Mouse (Mus musculus): ENCODE results near the gene Tas2r136. TPM values are rescaled to one million over a fixed set of nuclear protein-coding genes. Genes with fewer than 3 reads are reported as not detected.

Tas2r136 gene
- total RNA-seq (2015; ENCODE audit: low replicate concordance) = not detected in 2 replicates
- not detected in 2 replicates for total RNA-seq (2017; ENCODE audit: low replicate concordance)

- ATAC-seq (replicated peaks; ENCODE audit: low FRiP score, poor library complexity, severe bottlenecking) = no peak
These were observed at the start of gene Tas2r136 for GRCm38 (mm10) chr6:132778062-132778461. Tas2r136 (minus strand) TSS chr6:132778162.

- ATAC-seq (replicated peaks; ENCODE audit: low FRiP score, poor library complexity, severe bottlenecking) = no peak
These were observed 24.6 kb upstream of the Tas2r136 start, which contains the start of gene Tas2r117 for GRCm38 (mm10) chr6:132802518-132802917. Tas2r117 (plus strand) TSS chr6:132802818.

- ATAC-seq (replicated peaks; ENCODE audit: low FRiP score, poor library complexity, severe bottlenecking) = no peak
These were observed 17.4 kb upstream of the Tas2r136 start for GRCm38 (mm10) chr6:132795393-132795792.

- ATAC-seq (replicated peaks; ENCODE audit: low FRiP score, poor library complexity, severe bottlenecking) = no peak
These were observed 16.1 kb downstream of the Tas2r136 start, which contains the start of gene Tas2r102 for GRCm38 (mm10) chr6:132761831-132762230. Tas2r102 (plus strand) TSS chr6:132762131.

GRCm38 (mm10) chr6:132754430-132754829 is 23.5 kb downstream of the Tas2r136 start, which contains the start of gene Tas2r124:
Tas2r124 (plus strand) TSS chr6:132754730.
- no peak for ATAC-seq (replicated peaks; ENCODE audit: low FRiP score, poor library complexity, severe bottlenecking)

GRCm38 (mm10) chr6:132750206-132750605 is 27.8 kb downstream of the Tas2r136 start:
- no peak for ATAC-seq (replicated peaks; ENCODE audit: low FRiP score, poor library complexity, severe bottlenecking)

GRCm38 (mm10) chr6:132737935-132738334 is 40.0 kb downstream of the Tas2r136 start, which contains the start of gene Tas2r115:
Tas2r115 (minus strand) TSS chr6:132738035.
- no peak for ATAC-seq (replicated peaks; ENCODE audit: low FRiP score, poor library complexity, severe bottlenecking)

Other genes with a start within 250 kb of the Tas2r136 start
- gene Prh1, start 208.4 kb downstream of the Tas2r136 start, total RNA-seq (2015; ENCODE audit: low replicate concordance) = not detected in 2 replicates
- not detected in 2 replicates for gene Prh1, start 208.4 kb downstream of the Tas2r136 start, total RNA-seq (2017; ENCODE audit: low replicate concordance)
- gene Prp2, start 182.2 kb downstream of the Tas2r136 start, total RNA-seq (2015; ENCODE audit: low replicate concordance) = not detected in 2 replicates
- gene Prp2, start 182.2 kb downstream of the Tas2r136 start, total RNA-seq (2017; ENCODE audit: low replicate concordance) = not detected in 2 replicates
- gene A630073D07Rik, start 126.6 kb downstream of the Tas2r136 start, total RNA-seq (2015; ENCODE audit: low replicate concordance) = not detected in 2 replicates
- not detected in 2 replicates for gene A630073D07Rik, start 126.6 kb downstream of the Tas2r136 start, total RNA-seq (2017; ENCODE audit: low replicate concordance)
- not detected in 2 replicates for gene Tas2r120, start 121.2 kb downstream of the Tas2r136 start, total RNA-seq (2015; ENCODE audit: low replicate concordance)
- not detected in 2 replicates for gene Tas2r120, start 121.2 kb downstream of the Tas2r136 start, total RNA-seq (2017; ENCODE audit: low replicate concordance)
- gene Tas2r121, start 77.2 kb downstream of the Tas2r136 start, total RNA-seq (2015; ENCODE audit: low replicate concordance) = not detected in 2 replicates
- not detected in 2 replicates for gene Tas2r121, start 77.2 kb downstream of the Tas2r136 start, total RNA-seq (2017; ENCODE audit: low replicate concordance)
- gene Tas2r122, start 66.2 kb downstream of the Tas2r136 start, total RNA-seq (2015; ENCODE audit: low replicate concordance) = not detected in 2 replicates
- gene Tas2r122, start 66.2 kb downstream of the Tas2r136 start, total RNA-seq (2017; ENCODE audit: low replicate concordance) = not detected in 2 replicates
- not detected in 2 replicates for gene Tas2r115, start 40.1 kb downstream of the Tas2r136 start, total RNA-seq (2015; ENCODE audit: low replicate concordance)
- not detected in 2 replicates for gene Tas2r115, start 40.1 kb downstream of the Tas2r136 start, total RNA-seq (2017; ENCODE audit: low replicate concordance)
- gene Tas2r124, start 23.4 kb downstream of the Tas2r136 start, total RNA-seq (2015; ENCODE audit: low replicate concordance) = not detected in 2 replicates
- gene Tas2r124, start 23.4 kb downstream of the Tas2r136 start, total RNA-seq (2017; ENCODE audit: low replicate concordance) = not detected in 2 replicates
- gene Tas2r102, start 16.0 kb downstream of the Tas2r136 start, total RNA-seq (2015; ENCODE audit: low replicate concordance) = not detected in 2 replicates
- not detected in 2 replicates for gene Tas2r102, start 16.0 kb downstream of the Tas2r136 start, total RNA-seq (2017; ENCODE audit: low replicate concordance)
- not detected in 2 replicates for gene Tas2r117, start 24.7 kb upstream of the Tas2r136 start, total RNA-seq (2015; ENCODE audit: low replicate concordance)
- gene Tas2r117, start 24.7 kb upstream of the Tas2r136 start, total RNA-seq (2017; ENCODE audit: low replicate concordance) = not detected in 2 replicates
- gene Tas2r123, start 69.0 kb upstream of the Tas2r136 start, total RNA-seq (2015; ENCODE audit: low replicate concordance) = not detected in 2 replicates
- gene Tas2r123, start 69.0 kb upstream of the Tas2r136 start, total RNA-seq (2017; ENCODE audit: low replicate concordance) = not detected in 2 replicates
- gene Tas2r116, start 77.3 kb upstream of the Tas2r136 start, total RNA-seq (2015; ENCODE audit: low replicate concordance) = not detected in 2 replicates
- not detected in 2 replicates for gene Tas2r116, start 77.3 kb upstream of the Tas2r136 start, total RNA-seq (2017; ENCODE audit: low replicate concordance)
- not detected in 2 replicates for gene Tas2r110, start 89.8 kb upstream of the Tas2r136 start, total RNA-seq (2015; ENCODE audit: low replicate concordance)
- gene Tas2r110, start 89.8 kb upstream of the Tas2r136 start, total RNA-seq (2017; ENCODE audit: low replicate concordance) = not detected in 2 replicates
- not detected in 2 replicates for gene Tas2r113, start 114.8 kb upstream of the Tas2r136 start, total RNA-seq (2015; ENCODE audit: low replicate concordance)
- gene Tas2r113, start 114.8 kb upstream of the Tas2r136 start, total RNA-seq (2017; ENCODE audit: low replicate concordance) = not detected in 2 replicates
- gene Tas2r125, start 131.5 kb upstream of the Tas2r136 start, total RNA-seq (2015; ENCODE audit: low replicate concordance) = not detected in 2 replicates
- not detected in 2 replicates for gene Tas2r125, start 131.5 kb upstream of the Tas2r136 start, total RNA-seq (2017; ENCODE audit: low replicate concordance)
- not detected in 2 replicates for gene Tas2r129, start 172.9 kb upstream of the Tas2r136 start, total RNA-seq (2015; ENCODE audit: low replicate concordance)
- not detected in 2 replicates for gene Tas2r129, start 172.9 kb upstream of the Tas2r136 start, total RNA-seq (2017; ENCODE audit: low replicate concordance)
- gene Tas2r131, start 179.8 kb upstream of the Tas2r136 start, total RNA-seq (2015; ENCODE audit: low replicate concordance) = not detected in 2 replicates
- not detected in 2 replicates for gene Tas2r131, start 179.8 kb upstream of the Tas2r136 start, total RNA-seq (2017; ENCODE audit: low replicate concordance)
- not detected in 2 replicates for gene Tas2r109, start 202.8 kb upstream of the Tas2r136 start, total RNA-seq (2015; ENCODE audit: low replicate concordance)
- not detected in 2 replicates for gene Tas2r109, start 202.8 kb upstream of the Tas2r136 start, total RNA-seq (2017; ENCODE audit: low replicate concordance)